Mouse (Mus musculus): ENCODE measurements around the gene Wnt11. TPM values are rescaled to one million over a fixed set of nuclear protein-coding genes. Genes with fewer than 3 reads are reported as not detected.
A peak's percentile ranks its signal among the peaks of the same experiment; 100 is the strongest.

Wnt11 gene
- polyA plus RNA-seq, 1 experiment: 1.5 TPM

- no peak overlapping the region for H3K27ac ChIP-seq (ENCODE audit: control insufficient read depth, insufficient read depth, low read depth, low read length, poor library complexity)
- no peak overlapping the region for H3K4me3 ChIP-seq (replicated peaks; ENCODE audit: control insufficient read depth, low read depth, low read length)
- 67% methylated on average over 2 of the region's 2 CpGs for WGBS
- TF ChIP-seq CTCF (IDR thresholded peaks at IDR 0.05; ENCODE audit: control insufficient read depth, insufficient read depth, low read length) (no peak), POLR2A (IDR thresholded peaks at IDR 0.05; ENCODE audit: borderline replicate concordance, control insufficient read depth, low read depth, low read length) (no peak)
- no peaks in the 10 kb centered on the region; the same call in 1 of the 2 replicates for H3K4me1 ChIP-seq (ENCODE audit: control insufficient read depth, insufficient read depth, low read length)
Observed at GRCm38 (mm10) chr7:98861002-98861401, 26.1 kb downstream of the Wnt11 start.

- Histone ChIP-seq H3K4me3 (replicated peaks; ENCODE audit: control insufficient read depth, low read depth, low read length) (no peak overlapping the region), H3K4me1 (ENCODE audit: control insufficient read depth, insufficient read depth, low read length) (no peaks in the 10 kb centered on the region; the same call in 1 of the 2 replicates), H3K27ac (ENCODE audit: control insufficient read depth, insufficient read depth, low read depth, low read length, poor library complexity) (no peak overlapping the region)
- TF ChIP-seq POLR2A (IDR thresholded peaks at IDR 0.05; ENCODE audit: borderline replicate concordance, control insufficient read depth, low read depth, low read length) (no peak), CTCF (IDR thresholded peaks at IDR 0.05; ENCODE audit: control insufficient read depth, insufficient read depth, low read length) (no peak)
- WGBS: 59% methylated on average over 5 of the region's 5 CpGs
Observed at GRCm38 (mm10) chr7:98862994-98863393, 28.1 kb downstream of the Wnt11 start.

GRCm38 (mm10) chr7:98863969-98864718, 29.2 kb downstream of the Wnt11 start:
- 74% methylated on average over 9 of the region's 9 CpGs for WGBS
- TF ChIP-seq POLR2A (IDR thresholded peaks at IDR 0.05; ENCODE audit: borderline replicate concordance, control insufficient read depth, low read depth, low read length) (no peak), CTCF (IDR thresholded peaks at IDR 0.05; ENCODE audit: control insufficient read depth, insufficient read depth, low read length) (no peak)

GRCm38 (mm10) chr7:98867053-98867793, 32.3 kb downstream of the Wnt11 start:
- Histone ChIP-seq H3K4me3 (replicated peaks; ENCODE audit: control insufficient read depth, low read depth, low read length) (no peak overlapping the region), H3K4me1 (ENCODE audit: control insufficient read depth, insufficient read depth, low read length) (no peaks in the 10 kb centered on the region; the same call in none of the 2 replicates), H3K27ac (ENCODE audit: control insufficient read depth, insufficient read depth, low read depth, low read length, poor library complexity) (no peak overlapping the region)
- TF ChIP-seq POLR2A (IDR thresholded peaks at IDR 0.05; ENCODE audit: borderline replicate concordance, control insufficient read depth, low read depth, low read length) (no peak), CTCF (IDR thresholded peaks at IDR 0.05; ENCODE audit: control insufficient read depth, insufficient read depth, low read length) (no peak)
- WGBS: 47% methylated on average over 12 of the region's 12 CpGs

More at GRCm38 (mm10) chr7:98863969-98864718, 29.2 kb downstream of the Wnt11 start:
- no peaks in the 10 kb centered on the region; the same call in none of the 2 replicates for H3K4me1 ChIP-seq (ENCODE audit: control insufficient read depth, insufficient read depth, low read length)
- no peak overlapping the region for H3K4me3 ChIP-seq (replicated peaks; ENCODE audit: control insufficient read depth, low read depth, low read length)
- H3K27ac ChIP-seq (ENCODE audit: control insufficient read depth, insufficient read depth, low read depth, low read length, poor library complexity): no peak overlapping the region

- H3K4me3 ChIP-seq (replicated peaks; ENCODE audit: control insufficient read depth, low read depth, low read length): no peak overlapping the region
- WGBS: 54% methylated on average over 2 of the region's 2 CpGs
- H3K27ac ChIP-seq (ENCODE audit: control insufficient read depth, insufficient read depth, low read depth, low read length, poor library complexity): no peak overlapping the region
- H3K4me1 ChIP-seq (ENCODE audit: control insufficient read depth, insufficient read depth, low read length): no peaks in the 10 kb centered on the region; the same call in 1 of the 2 replicates
- no peak for TF ChIP-seq CTCF (IDR thresholded peaks at IDR 0.05; ENCODE audit: control insufficient read depth, insufficient read depth, low read length)
- no peak for TF ChIP-seq POLR2A (IDR thresholded peaks at IDR 0.05; ENCODE audit: borderline replicate concordance, control insufficient read depth, low read depth, low read length)
Observed at GRCm38 (mm10) chr7:98867794-98868150, 32.9 kb downstream of the Wnt11 start.

GRCm38 (mm10) chr7:98869070-98869469, 34.2 kb downstream of the Wnt11 start:
- H3K4me1 ChIP-seq (ENCODE audit: control insufficient read depth, insufficient read depth, low read length): no peaks in the 10 kb centered on the region; the same call in 1 of the 2 replicates
- TF ChIP-seq POLR2A (IDR thresholded peaks at IDR 0.05; ENCODE audit: borderline replicate concordance, control insufficient read depth, low read depth, low read length): no peak
- TF ChIP-seq CTCF (IDR thresholded peaks at IDR 0.05; ENCODE audit: control insufficient read depth, insufficient read depth, low read length): 0 out of 2 replicates have a peak, but pooled peaks have one; percentile 20
- no peak overlapping the region for H3K4me3 ChIP-seq (replicated peaks; ENCODE audit: control insufficient read depth, low read depth, low read length)
- no peak overlapping the region for H3K27ac ChIP-seq (ENCODE audit: control insufficient read depth, insufficient read depth, low read depth, low read length, poor library complexity)
- WGBS: 28% methylated on average over 3 of the region's 3 CpGs

- 73% methylated on average over 12 of the region's 12 CpGs for WGBS
- TF ChIP-seq POLR2A (IDR thresholded peaks at IDR 0.05; ENCODE audit: borderline replicate concordance, control insufficient read depth, low read depth, low read length) (no peak), CTCF (IDR thresholded peaks at IDR 0.05; ENCODE audit: control insufficient read depth, insufficient read depth, low read length) (no peak)
- no peak overlapping the region for H3K27ac ChIP-seq (ENCODE audit: control insufficient read depth, insufficient read depth, low read depth, low read length, poor library complexity)
- H3K4me1 ChIP-seq (ENCODE audit: control insufficient read depth, insufficient read depth, low read length): no peaks in the 10 kb centered on the region; the same call in 1 of the 2 replicates
- H3K4me3 ChIP-seq (replicated peaks; ENCODE audit: control insufficient read depth, low read depth, low read length): no peak overlapping the region
Observed at GRCm38 (mm10) chr7:98870791-98871190, 35.9 kb downstream of the Wnt11 start.

GRCm38 (mm10) chr7:98871882-98872281, 37.0 kb downstream of the Wnt11 start:
- WGBS: 74% methylated on average over 12 of the region's 12 CpGs

More at GRCm38 (mm10) chr7:98871882-98872281, 37.0 kb downstream of the Wnt11 start:
- no peak overlapping the region for H3K27ac ChIP-seq (ENCODE audit: control insufficient read depth, insufficient read depth, low read depth, low read length, poor library complexity)
- TF ChIP-seq POLR2A (IDR thresholded peaks at IDR 0.05; ENCODE audit: borderline replicate concordance, control insufficient read depth, low read depth, low read length) (no peak), CTCF (IDR thresholded peaks at IDR 0.05; ENCODE audit: control insufficient read depth, insufficient read depth, low read length) (no peak)
- no peaks in the 10 kb centered on the region; the same call in 1 of the 2 replicates for H3K4me1 ChIP-seq (ENCODE audit: control insufficient read depth, insufficient read depth, low read length)
- no peak overlapping the region for H3K4me3 ChIP-seq (replicated peaks; ENCODE audit: control insufficient read depth, low read depth, low read length)

Measured in bone marrow, adult 2 months (tissue).